Mouse (Mus musculus) naive thymus-derived CD4-positive, alpha-beta T cell, adult 2 months (primary cell): Measurements from ENCODE around the gene Kat6b.
"Not testable (repeated sequence)": the region's sequence is repeated elsewhere in the genome, so short reads cannot be mapped to it uniquely, and the experiment has no call there.

Source experiments
- DNase-seq: peaks from one replicate; pipeline ENCODE4 v3.0.0-alpha.2; 2011; ENCODE audit warnings: low read depth

The Kat6b gene

GRCm38 (mm10) chr14:21481231-21481630, at the start of gene Kat6b:
Gene Kat6b, plus strand, starts transcription at chr14:21481434.
- no peak for DNase-seq

DNA sequence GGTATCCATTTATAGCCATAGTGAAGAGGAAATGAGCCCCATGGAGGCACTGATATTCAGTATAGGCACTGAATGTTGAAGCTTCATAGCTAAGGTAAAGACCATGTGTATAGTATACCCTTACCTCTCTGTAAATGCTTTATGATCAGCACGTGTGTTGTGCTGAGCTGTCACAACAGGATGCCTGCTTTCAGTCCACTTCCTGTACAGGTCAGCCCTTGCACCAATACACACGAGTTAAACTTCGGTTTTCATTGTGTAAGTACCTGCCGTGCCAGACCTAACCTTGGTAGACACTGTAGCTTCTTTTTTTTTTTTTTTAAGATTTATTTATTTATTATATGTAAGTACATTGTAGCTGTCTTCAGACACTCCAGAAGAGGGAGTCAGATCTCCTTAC, 47.8 kb upstream of the Kat6b start:
- no peak for DNase-seq

DNA sequence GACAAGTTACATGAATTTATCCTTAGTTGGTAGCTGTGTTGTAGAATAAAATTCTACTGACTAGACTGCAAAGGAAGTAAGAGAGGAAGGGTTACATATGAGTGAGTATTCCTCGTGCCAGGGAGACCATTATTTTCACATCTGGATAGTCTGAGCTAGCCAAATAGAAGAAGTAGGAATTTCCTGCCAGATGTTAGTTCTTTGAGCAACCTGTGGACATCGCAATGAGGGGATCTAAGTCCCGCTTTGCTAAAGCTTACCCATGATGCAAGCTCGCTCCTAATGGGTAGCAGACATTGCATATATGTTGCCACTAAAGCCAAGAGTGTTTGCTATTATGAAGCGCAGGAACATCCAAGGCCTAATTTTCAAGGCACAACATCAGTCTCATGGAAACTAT, 47.2 kb upstream of the Kat6b start:
- no peak for DNase-seq

GRCm38 (mm10) chr14:21434686-21435085, 46.5 kb upstream of the Kat6b start:
- DNase-seq: no peak

DNA sequence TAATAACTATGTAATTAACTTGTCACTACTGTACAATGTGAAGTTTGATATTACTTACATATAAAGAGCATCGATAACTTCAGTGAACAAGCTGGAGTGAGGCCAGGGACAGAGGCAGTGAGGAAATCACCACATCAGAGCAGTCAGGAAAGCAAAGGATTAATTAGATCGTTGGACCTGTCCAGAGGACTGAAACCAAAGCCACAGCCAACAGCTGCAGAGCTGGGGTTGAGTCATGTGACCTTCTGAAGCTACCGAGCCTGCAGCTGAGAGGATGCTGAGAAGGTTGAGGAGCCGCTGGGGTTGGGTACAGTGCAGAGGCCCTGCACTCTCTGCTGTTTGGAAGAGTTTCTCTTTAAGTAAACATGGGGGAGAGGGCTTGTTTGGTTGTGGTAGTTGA, 41.4 kb upstream of the Kat6b start:
- no peak for DNase-seq

DNA sequence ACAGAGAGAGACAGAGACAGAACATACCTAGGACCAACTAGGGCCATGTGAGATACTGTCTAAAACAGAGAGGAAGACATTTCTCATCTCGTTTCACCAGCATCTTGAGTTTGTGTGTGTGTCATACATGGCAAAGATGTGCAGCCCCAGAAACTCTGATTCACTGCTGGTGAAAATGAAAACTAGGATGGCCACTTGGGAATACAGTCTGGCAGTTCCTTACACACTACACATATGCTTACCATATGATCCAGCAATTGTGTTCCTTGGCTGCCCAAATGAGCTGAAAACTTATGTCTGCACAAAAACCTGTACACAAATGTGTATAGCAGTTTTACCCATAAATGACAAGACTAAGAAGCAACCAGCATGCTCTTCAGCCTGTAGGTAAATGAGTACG, 40.7 kb upstream of the Kat6b start:
- DNase-seq: no peak

GRCm38 (mm10) chr14:21441772-21442533, 39.3 kb upstream of the Kat6b start:
- DNase-seq: no peak

DNA sequence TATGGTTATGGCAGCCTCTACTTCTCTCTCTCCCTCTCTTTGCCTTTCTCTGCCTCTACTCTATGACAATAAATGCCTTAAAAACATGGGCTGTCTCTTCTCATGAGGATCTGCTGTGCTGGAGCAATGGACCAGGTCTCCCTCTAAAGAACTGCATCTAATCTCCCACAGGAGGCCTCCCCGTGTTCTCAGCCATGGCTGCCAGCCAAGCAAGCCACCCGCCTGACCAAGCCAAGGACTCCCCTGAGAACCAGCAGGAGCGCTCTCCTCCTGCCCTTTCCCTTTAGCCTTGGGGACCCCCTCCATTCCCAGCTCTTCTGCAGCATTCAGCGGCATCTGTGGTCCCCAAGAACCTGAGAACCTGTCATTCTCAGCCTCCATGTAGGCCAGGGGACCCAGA, 28.7 kb upstream of the Kat6b start:
- DNase-seq: no peak

DNA sequence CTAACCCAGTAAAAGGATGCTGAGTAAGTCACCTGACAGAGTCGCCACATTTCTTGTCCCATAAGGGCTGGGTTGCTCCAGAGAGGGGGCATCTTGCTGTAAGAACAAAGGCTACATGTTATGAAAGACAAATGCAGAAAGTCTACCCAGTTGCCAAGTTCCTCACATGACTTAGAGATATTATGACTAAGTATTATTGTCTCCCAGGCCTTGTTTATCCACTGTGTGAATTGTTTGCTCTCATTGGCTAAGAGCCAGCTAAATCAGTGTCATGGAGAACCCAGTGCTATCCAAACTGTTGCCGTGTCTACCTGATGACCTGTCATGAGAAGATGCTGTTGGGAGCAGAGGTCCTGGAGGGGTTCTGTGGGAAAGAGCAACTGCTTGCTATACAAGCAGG, 27.3 kb upstream of the Kat6b start:
- DNase-seq: no peak

- no peak for DNase-seq
Observed at GRCm38 (mm10) chr14:21455654-21456350, 25.4 kb upstream of the Kat6b start.

- DNase-seq: no peak
Observed at GRCm38 (mm10) chr14:21456526-21456925, 24.7 kb upstream of the Kat6b start.

GRCm38 (mm10) chr14:21457876-21458275, 23.4 kb upstream of the Kat6b start:
- no peak for DNase-seq

DNA sequence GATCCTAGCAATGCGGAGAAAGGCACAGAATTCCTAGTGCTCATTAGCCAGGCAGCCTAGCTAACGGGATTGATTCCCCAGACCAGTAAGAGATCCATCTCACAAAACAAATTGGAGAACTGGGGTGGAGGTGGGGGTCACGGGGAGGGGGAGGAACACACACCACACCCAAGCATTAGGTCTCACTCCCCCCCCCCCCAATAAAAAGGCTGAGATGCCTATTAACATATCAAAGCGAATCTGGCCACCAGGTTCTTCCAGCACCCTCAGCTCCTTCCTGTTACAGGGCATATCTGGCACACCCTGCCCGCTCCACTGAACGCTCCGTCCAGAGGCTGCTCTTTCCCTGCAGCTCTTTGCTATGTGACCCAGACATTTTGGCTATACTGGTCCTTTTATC, 22.5 kb upstream of the Kat6b start:
- DNase-seq: no peak

- no peak for DNase-seq
Observed at GRCm38 (mm10) chr14:21459163-21459562, 22.1 kb upstream of the Kat6b start.

DNA sequence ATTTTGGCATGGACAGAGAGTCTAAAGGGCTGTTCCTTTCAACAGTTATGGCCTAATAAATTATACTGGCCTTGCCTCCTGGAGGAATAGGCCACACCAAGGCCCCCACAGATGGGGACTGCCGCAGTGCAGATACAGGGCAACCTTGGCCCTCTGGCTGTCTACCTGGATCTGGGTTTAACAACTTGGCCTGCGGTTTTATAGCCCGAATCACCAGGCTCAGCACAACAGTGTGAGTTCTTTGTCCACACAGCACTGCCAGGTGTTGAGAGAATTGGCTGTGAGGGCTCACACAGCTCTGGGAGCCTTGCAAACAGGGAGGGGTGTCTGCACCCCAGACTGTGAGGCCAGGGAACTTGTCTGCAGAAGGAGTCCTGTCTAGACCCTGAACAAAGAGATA, 18.8 kb upstream of the Kat6b start:
- DNase-seq: no peak

DNA sequence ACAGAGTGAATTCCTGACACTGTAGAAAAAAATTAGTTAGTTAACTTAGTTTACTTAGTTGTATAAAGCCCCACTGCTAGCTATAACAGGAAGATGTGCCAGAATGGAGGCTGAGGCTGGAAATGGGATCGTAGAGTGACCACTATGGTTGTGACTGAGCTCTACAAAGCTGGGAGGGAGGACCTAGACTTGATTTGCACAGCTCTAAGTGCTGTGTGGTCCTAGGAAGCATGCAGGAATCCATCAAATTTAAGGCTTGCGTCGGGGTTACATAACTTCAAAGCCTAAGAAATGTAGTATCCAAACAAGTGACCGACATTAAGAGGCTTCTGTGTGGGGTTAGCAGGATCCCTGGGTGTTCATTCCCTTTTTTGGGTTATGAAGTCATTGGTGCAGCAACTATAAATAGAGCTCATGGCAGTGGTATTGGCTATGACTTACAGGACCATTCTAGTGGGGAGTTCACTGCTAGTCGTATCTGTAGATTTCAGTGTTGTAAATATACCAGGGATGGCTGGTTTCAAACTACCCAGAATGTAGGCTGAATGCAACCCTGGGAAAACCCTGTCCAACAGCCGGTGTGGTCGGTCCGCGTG, 18.0 kb upstream of the Kat6b start:
- DNase-seq: no peak

DNA sequence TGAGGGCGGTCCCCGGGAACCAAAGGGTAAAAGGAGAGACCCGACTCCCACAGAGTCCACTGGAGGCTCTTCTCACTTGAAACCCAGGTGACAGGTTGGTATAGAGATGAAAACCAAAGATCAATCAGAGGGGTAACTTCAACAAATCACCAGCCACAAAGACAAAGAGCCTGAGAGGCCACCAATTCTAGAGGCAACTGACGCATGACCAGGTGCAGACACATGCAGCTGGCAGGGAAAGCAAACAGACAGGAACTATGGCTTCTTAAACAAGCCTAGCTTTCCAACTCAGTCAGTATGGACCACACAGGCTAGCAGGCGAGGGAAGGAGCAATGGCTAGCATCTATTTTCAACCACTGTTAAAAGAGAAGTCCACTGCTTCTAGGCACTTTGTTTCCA, 10.8 kb upstream of the Kat6b start:
- DNase-seq: no peak

DNA sequence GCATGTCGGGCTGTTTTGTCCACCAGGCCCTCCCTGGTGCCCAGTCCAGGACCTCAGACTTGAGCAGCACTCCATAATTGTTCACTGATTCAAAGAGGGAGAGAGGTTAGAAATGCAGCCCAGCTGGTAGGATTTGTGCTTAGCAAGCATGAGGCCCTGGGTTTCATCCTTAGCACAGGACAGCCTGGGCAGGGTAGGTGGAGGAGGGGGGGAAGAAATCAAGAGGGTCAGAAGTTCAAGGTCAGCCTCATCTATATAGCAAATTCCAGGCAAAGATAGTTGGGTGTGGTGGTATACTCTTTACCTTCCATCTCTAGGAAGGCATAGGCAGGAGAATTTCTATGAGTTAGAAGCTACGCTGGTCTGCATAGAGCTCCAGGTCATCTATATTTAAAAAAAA, 9.3 kb upstream of the Kat6b start:
- DNase-seq: no peak

GRCm38 (mm10) chr14:21474593-21475132, 6.6 kb upstream of the Kat6b start:
- DNase-seq: not testable (repeated sequence)

DNA sequence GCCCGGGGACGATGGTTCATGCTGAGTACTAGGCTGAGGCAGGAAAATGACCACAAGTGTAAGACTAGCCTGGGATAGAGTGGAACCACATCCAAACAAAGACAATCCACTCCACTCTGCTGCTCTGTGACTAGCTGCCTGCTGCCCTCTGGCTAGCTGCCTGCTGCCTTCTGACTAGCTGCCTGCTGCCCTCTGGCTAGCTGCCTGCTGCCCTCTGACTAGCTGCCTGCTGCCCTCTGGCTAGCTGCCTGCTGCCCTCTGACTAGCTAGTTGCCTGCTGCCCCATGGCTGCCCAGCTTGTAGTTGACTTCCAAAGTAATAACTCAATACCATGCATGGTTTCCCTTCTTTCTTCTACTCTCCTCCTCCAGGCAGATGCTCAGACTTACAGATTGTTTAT, 4.1 kb upstream of the Kat6b start:
- no peak for DNase-seq

- DNase-seq: no peak
Observed at GRCm38 (mm10) chr14:21479566-21479965, 1.7 kb upstream of the Kat6b start.

DNA sequence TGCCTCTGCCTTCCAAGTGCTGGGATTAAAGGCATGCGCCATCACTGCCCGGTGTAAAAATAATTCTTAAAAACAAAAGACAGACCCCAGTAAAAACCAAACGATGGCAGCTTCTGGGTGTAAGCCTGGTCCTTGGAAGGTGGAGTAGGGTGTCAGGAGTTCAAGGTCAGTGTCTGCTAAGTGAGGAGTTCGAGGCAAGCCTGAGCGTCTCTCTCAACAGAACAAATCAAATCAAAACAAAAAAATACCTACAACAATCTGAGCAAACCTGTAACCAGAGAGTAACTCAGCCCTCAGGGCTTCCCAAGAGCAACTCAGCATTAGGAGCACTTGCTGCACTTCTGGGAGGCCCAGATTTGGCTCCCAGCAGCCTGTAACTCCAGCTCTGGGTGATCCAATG, 1.0 kb upstream of the Kat6b start:
- no peak for DNase-seq

- DNase-seq: no peak
Observed at GRCm38 (mm10) chr14:21484199-21484598, 3.0 kb downstream of the Kat6b start.
